Mouse (Mus musculus) heart, postnatal 0 days (tissue): ENCODE results near the gene Gab2. TPM values are rescaled to one million over a fixed set of nuclear protein-coding genes. Genes with fewer than 3 reads are reported as not detected.
A peak's percentile ranks its signal among the peaks of the same experiment; 100 is the strongest.

Source experiments
- ATAC-seq: fragments of 200-750 bp; cut with Nextera tagmentation; 2 replicates; pipeline ENCODE4 v1.8.0; 2017; ENCODE audit warnings: low read depth, moderate number of reproducible peaks, moderate library complexity; ENCODE audit not compliant: insufficient read depth
- DNase-seq: peaks from one replicate; pipeline ENCODE4 v3.0.0-alpha.2; 2016; ENCODE audit warnings: low spot score
- H3K27ac ChIP-seq: fragments of 300-500 bp; sonication (generic); 2 replicates; pipeline ENCODE4 v1.5.1; 2014; ENCODE audit warnings: low read depth, mild to moderate bottlenecking
- H3K27me3 ChIP-seq: fragments of 300-500 bp; sonication (generic); 2 replicates; pipeline ENCODE4 v1.6.1; 2014; ENCODE audit warnings: low read length, mixed read lengths; ENCODE audit not compliant: control insufficient read depth, insufficient read depth
- H3K36me3 ChIP-seq: fragments of 300-500 bp; sonication (generic); replicated peaks from 2 replicates; pipeline ENCODE4 v1.6.1; 2014; ENCODE audit warnings: low read length, mixed read lengths; ENCODE audit not compliant: control insufficient read depth, insufficient read depth
- H3K4me1 ChIP-seq: fragments of 300-500 bp; sonication (generic); 2 replicates; pipeline ENCODE4 v1.6.1; 2014; ENCODE audit warnings: antibody characterized with exemption; ENCODE audit not compliant: control insufficient read depth, insufficient read depth
- H3K4me2 ChIP-seq: fragments of 300-500 bp; sonication (generic); 2 replicates; pipeline ENCODE4 v1.6.1; 2014; ENCODE audit warnings: low read depth, mild to moderate bottlenecking, low read length, moderate library complexity
- H3K4me3 ChIP-seq: fragments of 300-500 bp; sonication (generic); 2 replicates; pipeline ENCODE4 v1.5.1; 2014; ENCODE audit warnings: low read depth, low read length
- H3K9ac ChIP-seq: fragments of 300-500 bp; sonication (generic); replicated peaks from 2 replicates; pipeline ENCODE4 v1.6.1; 2014; ENCODE audit warnings: low read depth, low read length, mixed read lengths
- H3K9me3 ChIP-seq: fragments of 300-500 bp; sonication (generic); replicated peaks from 2 replicates; pipeline ENCODE4 v1.6.1; 2016; ENCODE audit warnings: low read length; ENCODE audit not compliant: control insufficient read depth
- CTCF ChIP-seq: IDR thresholded peaks from 2 replicates; pipeline ENCODE4 v1.5.1; 2016; ENCODE audit warnings: antibody characterized with exemption, control low read depth, low read depth
- EP300 ChIP-seq: IDR thresholded peaks from 2 replicates; pipeline ENCODE4 v1.6.1; 2016; ENCODE audit warnings: antibody characterized with exemption, low read depth
- WGBS: fragments of 180-500 bp; shearing (Covaris S2); extraction: QIAGEN DNeasy Blood & Tissue Kit; methylation state at CpG from one replicate; pipeline ENCODE4 v1.1.7; 2014; 5-methylcytosine and 5-hydroxymethylcytosine counted together
- polyA plus RNA-seq: library from polyadenylated mRNA; unstranded; fragments of >200 nt; fragmentation: Nextera tagmentation; extraction: Ambion mirVana; gene quantifications from 2 replicates; pipeline ENCODE4 v1.2.1, GENCODE M21; 2015
- total RNA-seq: library from RNA; depleted of rRNA; stranded (reverse); fragments of >200 nt; gene quantifications from 2 replicates; pipeline ENCODE4 v1.2.3, GENCODE M21; 2014; ENCODE audit warnings: low replicate concordance; rRNA removed

Gab2 gene
- total RNA-seq (13.4 and 20.9 TPM in 2 replicates), polyA plus RNA-seq (4.3 and 4.9 TPM in 2 replicates)

- Histone ChIP-seq H3K9me3 (no peaks in the 10 kb centered on the region), H3K36me3 (no peaks in the 10 kb centered on the region), H3K4me3 (peak within 1 kb of the TSS; percentile 94), H3K27ac (peak within 1 kb of the TSS; percentile 98), H3K4me1 (peaks cover 8% of the 10 kb centered on the region; the same call in 1 of the 2 replicates), H3K4me2 (peak within 1 kb of the TSS; percentile 89), H3K27me3 (no peaks in the 10 kb centered on the region), H3K9ac (peak within 1 kb of the TSS; percentile 97)
- TF ChIP-seq CTCF (no peak), EP300 (no peak)
- under 1% methylated on average over 63 of the region's 83 CpGs for WGBS
- ATAC-seq (peak; percentile 81), DNase-seq (peak; percentile 68)
Measured at GRCm38 (mm10) chr7:97081242-97081958, at the start of gene Gab2. Gene Gab2 (plus strand): TSS chr7:97081586.

GRCm38 (mm10) chr7:97032412-97032811, 49.0 kb upstream of the Gab2 start:
- Histone ChIP-seq H3K4me1 (no peaks in the 10 kb centered on the region), H3K36me3 (peaks cover 9% of the 10 kb centered on the region; the same call in 1 of the 2 replicates), H3K4me2 (no peak overlapping the region), H3K9me3 (no peaks in the 10 kb centered on the region), H3K4me3 (no peak overlapping the region), H3K9ac (no peak overlapping the region), H3K27ac (no peak overlapping the region), H3K27me3 (no peaks in the 10 kb centered on the region)
- ATAC-seq (no peak), DNase-seq (no peak)
- no peak for TF ChIP-seq EP300
- TF ChIP-seq CTCF, result no peak
- WGBS, result 90% methylated on average over 2 of the region's 2 CpGs

GRCm38 (mm10) chr7:97039641-97040040, 41.7 kb upstream of the Gab2 start:
- DNase-seq, result no peak

GRCm38 (mm10) chr7:97041868-97042449, 39.4 kb upstream of the Gab2 start:
- DNase-seq (no peak), ATAC-seq (no peak)
- WGBS, result 84% methylated on average over 6 of the region's 6 CpGs
- Histone ChIP-seq H3K27me3 (no peaks in the 10 kb centered on the region), H3K4me1 (no peaks in the 10 kb centered on the region), H3K9me3 (no peaks in the 10 kb centered on the region), H3K36me3 (0 out of 2 replicates have a peak, but pooled peaks cover 9% of the 10 kb centered on the region), H3K27ac (no peak overlapping the region), H3K4me3 (no peak overlapping the region), H3K9ac (no peak overlapping the region), H3K4me2 (no peak overlapping the region)
- no peak for TF ChIP-seq EP300
- TF ChIP-seq CTCF, result no peak

More at GRCm38 (mm10) chr7:97039641-97040040, 41.7 kb upstream of the Gab2 start:
- ATAC-seq, result no peak
- H3K4me2 ChIP-seq, result no peak overlapping the region
- no peak overlapping the region for H3K4me3 ChIP-seq
- H3K9ac ChIP-seq, result no peak overlapping the region
- H3K4me1 ChIP-seq, result no peaks in the 10 kb centered on the region
- 38% methylated on average over 4 of the region's 4 CpGs for WGBS
- no peaks in the 10 kb centered on the region for H3K9me3 ChIP-seq
- TF ChIP-seq CTCF, result no peak
- TF ChIP-seq EP300, result no peak
- H3K36me3 ChIP-seq, result 0 out of 2 replicates have a peak, but pooled peaks cover 13% of the 10 kb centered on the region
- no peaks in the 10 kb centered on the region for H3K27me3 ChIP-seq
- no peak overlapping the region for H3K27ac ChIP-seq

- WGBS, result 83% methylated on average over 1 of the region's 1 CpGs
- no peak for ATAC-seq
- TF ChIP-seq CTCF, result no peak
- TF ChIP-seq EP300, result no peak
Measured at GRCm38 (mm10) chr7:97042981-97043380, 38.4 kb upstream of the Gab2 start.

More at GRCm38 (mm10) chr7:97042981-97043380, 38.4 kb upstream of the Gab2 start:
- Histone ChIP-seq H3K4me2 (no peak overlapping the region), H3K4me1 (no peaks in the 10 kb centered on the region), H3K9ac (no peak overlapping the region), H3K27me3 (no peaks in the 10 kb centered on the region), H3K36me3 (0 out of 2 replicates have a peak, but pooled peaks cover 10% of the 10 kb centered on the region), H3K9me3 (no peaks in the 10 kb centered on the region), H3K27ac (no peak overlapping the region), H3K4me3 (no peak overlapping the region)
- no peak for DNase-seq
